ENCODE assay signal across 8 mouse cellular contexts in the genomic region with DNA sequence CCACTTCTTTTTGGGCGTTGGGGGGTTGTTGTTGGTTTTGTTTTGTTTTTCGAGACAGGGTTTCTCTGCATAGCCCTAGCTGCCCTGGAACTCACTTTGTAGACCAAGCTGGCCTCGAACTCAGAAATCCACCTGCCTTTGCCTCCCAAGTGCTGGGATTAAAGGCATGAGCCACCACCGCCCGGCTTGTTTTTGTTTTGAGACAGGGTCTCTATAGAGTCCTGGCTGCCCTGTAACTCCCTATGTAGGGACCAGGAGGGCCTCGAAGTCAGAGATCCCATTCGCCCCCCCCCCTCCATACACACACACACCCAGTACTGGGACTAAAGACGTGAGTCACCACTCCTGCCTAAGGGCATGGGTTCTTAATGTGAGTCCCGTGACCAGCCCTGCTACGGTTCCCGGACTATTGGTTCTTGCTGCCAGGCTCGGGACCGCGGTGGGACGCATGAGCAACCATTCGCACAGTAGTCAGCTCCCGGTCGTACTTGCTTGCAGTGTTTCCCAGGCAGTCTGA. TPM values are rescaled to one million over a fixed set of nuclear protein-coding genes. Genes with fewer than 3 reads are reported as not detected.
DNase-seq lines count a peak whose midpoint lies in the region; ATAC-seq and TF ChIP-seq lines count a peak whose summit lies in the region.

No protein-coding gene starts in this region.

- TF ChIP-seq CTCF in bone marrow, adult 2 months (IDR thresholded peaks at IDR 0.05; ENCODE audit: control insufficient read depth, insufficient read depth, low read length) = no peak
- no peak for TF ChIP-seq CTCF in stomach, postnatal 0 days (IDR thresholded peaks at IDR 0.05; ENCODE audit: low read depth)

- peaks cover 2% of the 10 kb centered on the region for H3K4me1 ChIP-seq in bone marrow, adult 2 months (ENCODE audit: control insufficient read depth, insufficient read depth, low read length)
- peaks cover 6% of the 10 kb centered on the region for H3K4me1 ChIP-seq in forebrain, embryonic 11.5 days (replicated peaks; ENCODE audit: control insufficient read depth, insufficient read depth, low read length)
- peaks cover 21% of the 10 kb centered on the region for H3K4me1 ChIP-seq in hindbrain, embryonic 12.5 days
- peaks cover 6% of the 10 kb centered on the region for H3K4me1 ChIP-seq in midbrain, embryonic 16.5 days (ENCODE audit: control insufficient read depth, insufficient read depth, low read length)
- H3K4me1 ChIP-seq in stomach, postnatal 0 days (replicated peaks; ENCODE audit: control insufficient read depth, insufficient read depth) = no peaks in the 10 kb centered on the region

- WGBS in bone marrow, adult 2 months = under 1% methylated on average over 18 of the region's 18 CpGs
- WGBS in forebrain, embryonic 11.5 days = under 1% methylated on average over 16 of the region's 18 CpGs
- WGBS in hindbrain, embryonic 12.5 days = 0% methylated on average over 18 of the region's 18 CpGs
- under 1% methylated on average over 18 of the region's 18 CpGs for WGBS in midbrain, embryonic 16.5 days
- WGBS in stomach, postnatal 0 days = 1% methylated on average over 18 of the region's 18 CpGs

- H3K9me3 ChIP-seq in forebrain, embryonic 11.5 days (ENCODE audit: control insufficient read depth, low read length) = no peaks in the 10 kb centered on the region
- H3K9me3 ChIP-seq in hindbrain, embryonic 12.5 days (replicated peaks) = no peaks in the 10 kb centered on the region
- H3K9me3 ChIP-seq in midbrain, embryonic 16.5 days (replicated peaks; ENCODE audit: control insufficient read depth, low read length, poor library complexity, severe bottlenecking) = no peaks in the 10 kb centered on the region
- H3K9me3 ChIP-seq in stomach, postnatal 0 days (ENCODE audit: control insufficient read depth, low read length) = no peaks in the 10 kb centered on the region

- peak overlapping the region; percentile 42 for H3K9ac ChIP-seq in forebrain, embryonic 11.5 days (ENCODE audit: low read length)
- peak overlapping the region; percentile 41 for H3K9ac ChIP-seq in hindbrain, embryonic 12.5 days
- H3K9ac ChIP-seq in midbrain, embryonic 16.5 days (ENCODE audit: low read depth, low read length) = peak overlapping the region; percentile 54; the same call in 1 of the 2 replicates
- peak overlapping the region; percentile 41; the same call in 1 of the 2 replicates for H3K9ac ChIP-seq in stomach, postnatal 0 days (ENCODE audit: low read length)

- no peak for TF ChIP-seq POLR2A in bone marrow, adult 2 months (IDR thresholded peaks at IDR 0.05; ENCODE audit: borderline replicate concordance, control insufficient read depth, low read depth, low read length)

- peak overlapping the region; percentile 54 for H3K27ac ChIP-seq in bone marrow, adult 2 months (ENCODE audit: control insufficient read depth, insufficient read depth, low read depth, low read length, poor library complexity)
- H3K27ac ChIP-seq in forebrain, embryonic 11.5 days (ENCODE audit: low read depth, low read length) = peak overlapping the region; percentile 37; the same call in 1 of the 2 replicates
- H3K27ac ChIP-seq in hindbrain, embryonic 12.5 days = peak overlapping the region; percentile 23; the same call in 1 of the 2 replicates
- H3K27ac ChIP-seq in midbrain, embryonic 16.5 days (ENCODE audit: low read length) = no peak overlapping the region
- peak overlapping the region; percentile 70 for H3K27ac ChIP-seq in stomach, postnatal 0 days (replicated peaks)

- ATAC-seq in forebrain, embryonic 11.5 days (replicated peaks; ENCODE audit: low FRiP score) = peak; percentile 50
- peak; percentile 41 for ATAC-seq in hindbrain, embryonic 12.5 days (ENCODE audit: low FRiP score)
- ATAC-seq in midbrain, embryonic 16.5 days = peak; percentile 18; the same call in 1 of the 2 replicates
- peak; percentile 74 for ATAC-seq in stomach, postnatal 0 days (ENCODE audit: low FRiP score, low TSS enrichment)
- ATAC-seq in activated CD4-positive, CD25-positive, alpha-beta regulatory T cell, adult 4 months = no peak

- H3K27me3 ChIP-seq in forebrain, embryonic 11.5 days (ENCODE audit: control insufficient read depth, insufficient read depth, low read length) = no peaks in the 10 kb centered on the region; the same call in 1 of the 2 replicates
- H3K27me3 ChIP-seq in hindbrain, embryonic 12.5 days = no peaks in the 10 kb centered on the region
- H3K27me3 ChIP-seq in midbrain, embryonic 16.5 days (ENCODE audit: control insufficient read depth, insufficient read depth, low read depth, low read length) = no peaks in the 10 kb centered on the region
- H3K27me3 ChIP-seq in stomach, postnatal 0 days (ENCODE audit: control insufficient read depth, insufficient read depth, low read length) = no peaks in the 10 kb centered on the region

- no peaks in the 10 kb centered on the region for H3K36me3 ChIP-seq in forebrain, embryonic 11.5 days (ENCODE audit: control insufficient read depth, insufficient read depth, low read length)
- no peaks in the 10 kb centered on the region for H3K36me3 ChIP-seq in hindbrain, embryonic 12.5 days
- H3K36me3 ChIP-seq in midbrain, embryonic 16.5 days (ENCODE audit: control insufficient read depth, insufficient read depth, low read length) = no peaks in the 10 kb centered on the region
- no peaks in the 10 kb centered on the region for H3K36me3 ChIP-seq in stomach, postnatal 0 days (ENCODE audit: control insufficient read depth, insufficient read depth, low read length)

- TF ChIP-seq EP300 in stomach, postnatal 0 days (optimal IDR thresholded peaks at IDR 0.05) = no peak

- H3K4me3 ChIP-seq in bone marrow, adult 2 months (replicated peaks; ENCODE audit: control insufficient read depth, low read depth, low read length) = peak overlapping the region; percentile 51
- peak overlapping the region; percentile 93 for H3K4me3 ChIP-seq in forebrain, embryonic 11.5 days (ENCODE audit: low read depth, low read length)
- peak overlapping the region; percentile 93 for H3K4me3 ChIP-seq in hindbrain, embryonic 12.5 days
- H3K4me3 ChIP-seq in midbrain, embryonic 16.5 days (ENCODE audit: low read depth, low read length) = peak overlapping the region; percentile 80
- H3K4me3 ChIP-seq in stomach, postnatal 0 days (ENCODE audit: low read depth, low read length) = peak overlapping the region; percentile 82

- DNase-seq in ES-CJ7 (ENCODE audit: low read depth, low spot score) (peak; percentile 75), liver (peak; percentile 61)
- peak; percentile 79 for DNase-seq in forebrain, embryonic 11.5 days (ENCODE audit: low spot score)
- peak; percentile 72 for DNase-seq in stomach, postnatal 0 days (ENCODE audit: low spot score)

- peak overlapping the region; percentile 87 for H3K4me2 ChIP-seq in forebrain, embryonic 11.5 days (ENCODE audit: low read depth, low read length, severe bottlenecking)
- H3K4me2 ChIP-seq in hindbrain, embryonic 12.5 days (replicated peaks) = peak overlapping the region; percentile 77
- H3K4me2 ChIP-seq in midbrain, embryonic 16.5 days (ENCODE audit: low read length) = peak overlapping the region; percentile 88
- H3K4me2 ChIP-seq in stomach, postnatal 0 days (replicated peaks; ENCODE audit: low read depth) = peak overlapping the region; percentile 56

RNA-seq across cellular contexts. Expression of gene Zfp367, which starts 0.8 kb away (rescaled TPM):
- polyA plus RNA-seq in bone marrow, adult 2 months (2011; ENCODE audit: insufficient read depth, insufficient read length, low replicate concordance, missing spikeins) = 19.3 and 24.3 TPM in 2 replicates
- polyA plus RNA-seq in forebrain, embryonic 11.5 days (2014; fragmentation: Nextera tagmentation; extraction: Ambion mirVana) = 27.2 and 29.8 TPM in 2 replicates
- 13.8 and 14.0 TPM in 2 replicates for polyA plus RNA-seq in hindbrain, embryonic 12.5 days (2016; fragmentation: Nextera tagmentation; extraction: Ambion mirVana)
- 3.8 and 4.6 TPM in 2 replicates for polyA plus RNA-seq in midbrain, embryonic 16.5 days (2015; fragmentation: Nextera tagmentation; extraction: Ambion mirVana)
- 10.9 and 12.3 TPM in 2 replicates for polyA plus RNA-seq in stomach, postnatal 0 days (2015; fragmentation: Nextera tagmentation; extraction: Ambion mirVana)
- polyA plus RNA-seq in activated CD4-positive, CD25-positive, alpha-beta regulatory T cell, adult 4 months (2017; shearing (Covaris generic)) = 10 to 100 TPM; 10.7 to 16.1 TPM

RNA-seq across cellular contexts. Expression of gene Habp4, which starts 7.8 kb away (rescaled TPM):
- 5.4 and 7.1 TPM in 2 replicates for polyA plus RNA-seq in bone marrow, adult 2 months (2011; ENCODE audit: insufficient read depth, insufficient read length, low replicate concordance, missing spikeins)
- 20.4 and 22.5 TPM in 2 replicates for polyA plus RNA-seq in forebrain, embryonic 11.5 days (2014; fragmentation: Nextera tagmentation; extraction: Ambion mirVana)
- 38.0 TPM in 2 replicates for polyA plus RNA-seq in hindbrain, embryonic 12.5 days (2016; fragmentation: Nextera tagmentation; extraction: Ambion mirVana)
- 34.7 and 41.9 TPM in 2 replicates for polyA plus RNA-seq in midbrain, embryonic 16.5 days (2015; fragmentation: Nextera tagmentation; extraction: Ambion mirVana)
- 11.9 and 13.2 TPM in 2 replicates for polyA plus RNA-seq in stomach, postnatal 0 days (2015; fragmentation: Nextera tagmentation; extraction: Ambion mirVana)
- 1 to 10 TPM; 1.8 to 5.1 TPM for polyA plus RNA-seq in activated CD4-positive, CD25-positive, alpha-beta regulatory T cell, adult 4 months (2017; shearing (Covaris generic))

RNA-seq across cellular contexts. Expression of gene Slc35d2, which starts 24.6 kb away (rescaled TPM):
- polyA plus RNA-seq in bone marrow, adult 2 months (2011; ENCODE audit: insufficient read depth, insufficient read length, low replicate concordance, missing spikeins) = 3.1 and 11.7 TPM in 2 replicates
- 2.2 and 3.1 TPM in 2 replicates for polyA plus RNA-seq in forebrain, embryonic 11.5 days (2014; fragmentation: Nextera tagmentation; extraction: Ambion mirVana)
- 4.7 and 5.9 TPM in 2 replicates for polyA plus RNA-seq in hindbrain, embryonic 12.5 days (2016; fragmentation: Nextera tagmentation; extraction: Ambion mirVana)
- polyA plus RNA-seq in midbrain, embryonic 16.5 days (2015; fragmentation: Nextera tagmentation; extraction: Ambion mirVana) = 0.99 and 2.1 TPM in 2 replicates
- polyA plus RNA-seq in stomach, postnatal 0 days (2015; fragmentation: Nextera tagmentation; extraction: Ambion mirVana) = 7.9 and 9.5 TPM in 2 replicates
- 10 to 100 TPM; 29.7 to 47.5 TPM for polyA plus RNA-seq in activated CD4-positive, CD25-positive, alpha-beta regulatory T cell, adult 4 months (2017; shearing (Covaris generic))
